Mouse (Mus musculus) right cerebral cortex, postnatal 10 days (tissue): ENCODE results near the gene Fkbp14.

ENCODE experiments used
- DNase-seq, 2 experiments: peaks; one replicate each; pipeline ENCODE4 v3.0.0; 2021; ENCODE audit warnings: low spot score in 2 of 2

The Fkbp14 gene

GRCm38 (mm10) chr6:54597208-54597607, at the start of gene Fkbp14:
Fkbp14 (minus strand) TSS chr6:54597308.
- DNase-seq, result no peak

GRCm38 (mm10) chr6:54643181-54643580, 46.1 kb upstream of the Fkbp14 start:
- no peak for DNase-seq

GRCm38 (mm10) chr6:54641953-54642352, 44.8 kb upstream of the Fkbp14 start:
- DNase-seq, result peak; percentile 39 to 69

GRCm38 (mm10) chr6:54639877-54640276, 42.8 kb upstream of the Fkbp14 start:
- no peak for DNase-seq

GRCm38 (mm10) chr6:54631462-54631861, 34.4 kb upstream of the Fkbp14 start:
- DNase-seq, result peak in 1 of 2 experiments; percentile 43

GRCm38 (mm10) chr6:54629734-54630133, 32.6 kb upstream of the Fkbp14 start:
- DNase-seq, result peak in 1 of 2 experiments; percentile 37

GRCm38 (mm10) chr6:54628381-54628780, 31.3 kb upstream of the Fkbp14 start:
- no peak for DNase-seq

DNA sequence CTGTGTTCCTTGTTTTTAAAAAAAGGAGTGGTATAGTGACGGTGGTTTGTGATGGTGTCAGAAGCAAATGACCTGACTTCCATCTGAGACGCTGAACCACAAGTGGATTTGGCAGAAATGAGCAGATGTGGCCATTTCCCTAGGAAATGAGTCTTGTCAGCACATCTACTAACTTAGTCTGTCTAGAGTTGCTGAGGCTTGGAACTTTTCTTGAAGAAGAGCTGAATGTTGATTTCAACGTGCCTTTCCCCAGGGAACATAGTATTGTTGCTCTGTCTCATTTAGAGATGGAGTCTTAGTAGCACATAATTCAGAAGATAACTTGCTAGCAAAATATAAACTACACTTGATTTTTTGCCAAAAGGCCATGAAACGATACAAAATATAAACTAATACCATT, 23.2 kb upstream of the Fkbp14 start:
- DNase-seq, result no peak

- DNase-seq, result no peak
These were observed 22.4 kb upstream of the Fkbp14 start for GRCm38 (mm10) chr6:54619530-54619929.

DNA sequence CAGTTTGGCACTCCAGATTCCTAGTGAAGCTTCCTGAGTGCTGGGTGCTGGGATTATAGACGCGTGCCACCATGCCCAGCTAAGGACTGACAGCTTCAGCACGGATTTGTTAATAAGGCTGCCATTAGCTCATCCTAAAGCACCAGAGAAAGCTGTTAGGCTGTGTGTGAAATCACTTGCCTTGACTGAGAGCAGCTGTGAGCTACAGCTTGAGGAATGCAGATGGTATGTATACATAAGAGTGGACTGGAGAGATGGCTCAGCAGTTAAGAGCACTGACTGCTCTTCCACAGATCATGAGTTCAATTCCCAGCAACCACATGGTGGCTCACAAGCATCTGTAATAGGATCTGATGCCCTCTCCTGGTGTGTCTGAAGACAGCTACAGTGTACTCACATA, 20.3 kb upstream of the Fkbp14 start:
- DNase-seq, result no peak

- DNase-seq, result no peak
These were observed 9.1 kb upstream of the Fkbp14 start for GRCm38 (mm10) chr6:54606241-54606640.

DNA sequence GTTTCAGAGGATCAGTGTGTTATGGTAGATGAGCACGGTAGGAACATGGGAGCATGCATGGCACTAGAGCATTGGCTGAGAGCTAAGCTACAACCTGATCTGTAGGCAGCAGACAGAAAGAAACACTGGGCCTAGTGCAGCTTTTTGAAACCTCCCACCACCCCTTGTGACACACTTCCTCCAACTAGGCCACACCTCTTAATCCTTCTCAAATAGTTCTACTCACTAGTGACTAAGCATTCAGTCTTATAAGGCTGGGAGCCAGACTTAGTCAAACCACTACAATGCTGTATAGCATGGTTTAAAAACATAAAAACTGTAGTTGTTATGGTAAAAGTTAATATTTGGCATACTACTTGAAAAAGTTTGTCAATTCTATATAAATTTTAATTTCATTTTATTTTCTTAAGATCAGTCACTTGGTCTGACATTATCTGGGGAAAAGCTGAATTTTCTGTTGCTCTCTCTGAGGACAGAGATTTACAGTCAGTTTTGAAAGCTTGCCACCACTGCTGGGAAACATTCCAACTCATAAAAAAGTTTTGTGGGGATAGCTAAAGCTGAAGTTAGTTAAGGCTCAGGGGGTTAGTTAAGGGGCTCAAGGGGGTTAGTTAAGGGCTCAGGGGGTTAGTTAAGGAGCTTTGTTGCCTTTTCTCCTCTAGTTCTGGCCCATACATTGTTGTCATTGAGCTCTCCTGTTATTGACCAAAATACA, 7.0 kb upstream of the Fkbp14 start:
- no peak for DNase-seq

DNA sequence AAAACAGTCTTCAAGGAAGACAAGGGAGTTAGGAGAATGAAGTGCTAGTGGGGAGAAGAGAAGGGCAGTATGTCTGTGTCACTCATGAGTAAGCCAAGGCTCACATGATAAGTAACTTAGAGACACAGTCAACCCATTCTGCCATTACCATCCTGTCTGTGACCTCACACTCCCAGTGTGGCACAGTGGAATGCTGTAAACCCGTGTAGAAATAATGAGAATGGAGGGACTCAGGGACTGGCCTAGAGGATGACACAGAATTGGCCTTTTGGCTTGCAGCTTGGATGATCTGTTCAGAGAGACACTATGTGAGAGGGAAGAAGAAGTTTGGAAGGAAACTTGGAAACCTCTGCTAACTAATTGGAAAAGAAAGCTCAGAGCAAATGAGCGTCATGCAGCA, 5.8 kb upstream of the Fkbp14 start:
- DNase-seq, result no peak

DNA sequence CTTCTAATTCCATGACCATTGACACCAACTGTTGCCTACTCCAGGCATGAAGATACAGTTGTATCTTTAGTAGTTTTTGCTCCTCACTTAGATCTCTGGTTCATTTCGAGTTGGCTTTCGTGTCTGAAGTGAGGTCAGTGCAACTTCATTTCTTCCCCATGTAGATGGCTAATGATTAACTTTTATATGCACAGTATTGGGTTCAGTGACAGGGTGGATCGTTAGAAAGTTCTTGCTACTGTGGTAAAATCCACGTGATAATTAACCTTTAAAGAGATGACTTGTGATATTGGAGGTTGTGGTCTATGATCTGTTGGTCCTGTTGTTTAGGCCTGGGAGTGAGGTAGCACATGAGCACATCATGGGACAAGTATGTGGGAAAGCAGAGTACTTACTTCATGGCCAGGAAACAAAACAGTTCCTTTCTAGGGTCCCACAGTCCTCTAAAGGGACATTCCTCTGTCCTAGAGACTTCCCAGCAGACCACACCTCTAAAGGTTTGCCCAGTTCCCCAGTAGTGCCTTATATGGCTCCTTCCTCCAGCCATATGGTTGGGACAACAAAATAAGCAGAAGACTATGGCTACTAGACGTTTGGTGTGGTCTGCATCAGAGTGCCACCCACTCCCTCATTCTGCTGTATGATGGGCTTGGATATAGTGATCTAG, 3.7 kb upstream of the Fkbp14 start:
- DNase-seq, result no peak

- DNase-seq, result no peak
These were observed 603 bp upstream of the Fkbp14 start for GRCm38 (mm10) chr6:54597711-54598110.

DNA sequence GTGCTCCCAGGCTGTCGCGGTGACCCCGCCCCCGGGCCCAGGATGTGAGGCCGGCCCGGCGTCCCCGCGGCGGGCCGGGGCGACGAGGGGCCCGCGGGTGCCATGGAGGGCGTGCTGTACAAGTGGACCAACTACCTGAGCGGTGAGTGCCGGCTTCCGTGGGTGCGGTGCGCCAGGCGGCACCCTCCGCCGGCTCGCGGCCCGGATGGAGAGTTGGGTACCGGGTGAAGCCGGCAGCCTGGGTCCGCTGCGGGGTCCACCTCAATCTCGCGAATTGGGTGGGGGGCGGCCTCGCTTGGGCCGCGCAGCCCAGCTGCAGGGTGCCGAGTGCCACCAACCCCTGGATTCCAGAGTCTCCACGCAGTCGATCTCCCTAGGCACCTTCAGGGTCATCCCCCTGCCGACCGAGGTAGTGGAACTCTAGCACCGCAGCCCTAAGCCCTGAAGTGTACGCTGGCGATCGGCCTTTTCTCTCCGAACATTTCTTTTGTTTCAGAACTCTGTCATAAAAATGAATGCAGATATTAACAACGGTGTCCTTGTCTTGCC, 1.7 kb downstream of the Fkbp14 start:
- peak in 1 of 2 experiments; percentile 27 for DNase-seq

DNA sequence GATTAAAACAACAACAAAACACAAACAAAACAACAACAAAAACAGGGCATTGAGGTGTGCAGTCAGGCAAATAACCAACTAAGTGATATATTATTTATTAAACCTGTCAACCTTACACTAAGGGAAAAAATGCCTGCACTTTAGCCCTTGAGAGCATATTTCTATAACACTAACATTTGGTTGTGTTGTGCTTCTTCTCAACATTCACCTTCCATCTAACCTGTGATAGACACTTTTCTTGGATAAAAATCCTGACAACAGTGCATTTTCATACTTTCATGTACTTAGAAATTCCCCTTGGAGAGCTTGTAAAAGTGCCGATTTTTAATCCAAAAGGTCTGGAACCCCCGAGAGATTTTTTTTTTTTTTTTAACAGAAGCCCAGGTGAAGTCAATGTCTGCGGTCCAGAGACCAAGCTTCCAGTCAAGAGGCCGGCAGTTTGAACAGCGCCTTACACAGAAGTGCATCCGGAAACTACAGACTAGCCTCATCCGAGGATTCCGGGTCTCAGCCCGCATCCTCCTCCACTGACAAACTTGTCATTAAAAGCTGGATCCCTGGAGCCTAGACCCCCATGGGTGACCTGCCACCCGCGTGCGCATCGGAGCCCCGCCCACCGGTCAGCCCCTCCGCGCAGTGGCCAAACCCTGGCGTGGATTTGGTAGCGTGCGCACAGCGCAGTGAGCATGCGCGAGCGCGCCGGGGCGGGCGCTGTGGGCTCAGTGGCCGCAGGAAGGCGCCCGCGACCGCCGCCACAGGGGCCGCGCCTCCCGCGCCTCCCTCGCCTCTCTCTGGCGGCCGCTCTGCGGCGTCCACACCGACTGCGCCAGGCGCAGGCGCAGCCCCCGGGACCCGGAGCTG, 2.4 kb downstream of the Fkbp14 start, which contains the start of gene Plekha8:
Gene Plekha8 (plus strand): TSS at position 643 of the 861 bp plus-strand sequence.
- peak; percentile 94 for DNase-seq

GRCm38 (mm10) chr6:54593766-54594468, 3.2 kb downstream of the Fkbp14 start:
- no peak for DNase-seq

DNA sequence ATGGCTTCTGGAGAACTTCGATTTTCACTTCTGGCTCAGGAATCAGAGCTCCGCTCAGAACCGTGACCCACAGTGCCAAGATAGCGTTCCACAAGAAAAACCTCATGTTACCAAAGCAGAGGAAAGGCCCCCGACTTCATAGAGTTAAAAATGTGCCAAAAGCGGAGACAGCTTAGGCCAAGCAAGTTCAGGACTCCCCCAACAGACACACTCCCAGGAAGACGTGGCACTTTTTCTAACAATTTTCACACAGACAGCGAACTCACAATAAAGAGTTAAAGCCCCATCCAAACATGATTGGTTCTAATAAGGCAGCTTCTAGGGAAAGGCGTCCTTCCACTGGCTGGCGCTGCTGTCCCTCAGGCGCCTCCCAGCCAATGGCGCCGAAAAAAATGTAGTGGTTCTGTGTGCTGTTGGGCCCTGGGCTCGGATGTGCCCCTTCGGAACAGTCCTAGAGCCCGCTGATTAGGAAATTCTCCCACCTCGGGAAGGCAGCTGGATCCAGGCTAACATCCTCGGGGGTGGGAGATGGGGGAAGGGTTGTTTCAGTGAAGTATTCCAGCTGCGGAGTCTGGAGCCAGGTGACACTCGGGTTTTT, 4.1 kb downstream of the Fkbp14 start:
- DNase-seq, result peak; percentile 98

DNA sequence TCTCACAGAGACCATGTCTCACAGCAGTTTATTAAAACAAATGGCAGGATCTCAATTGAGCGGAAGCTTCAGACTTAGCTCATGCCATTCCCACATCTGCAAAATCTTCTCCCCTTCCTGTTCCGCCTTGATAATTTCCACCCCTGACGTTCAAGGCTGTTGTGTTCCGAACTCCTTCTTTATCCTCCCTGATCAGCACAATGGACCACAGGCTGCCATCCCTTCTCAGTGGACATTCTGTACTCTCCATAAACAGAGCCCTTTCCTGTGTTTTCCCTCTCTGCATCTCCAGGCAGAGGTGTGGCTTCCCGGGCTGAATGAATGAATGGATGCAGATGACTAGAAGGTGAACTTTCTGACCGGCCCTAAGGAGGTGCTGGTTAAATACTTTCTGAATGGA, 5.3 kb downstream of the Fkbp14 start:
- no peak for DNase-seq

- no peak for DNase-seq
These were observed 6.4 kb downstream of the Fkbp14 start for GRCm38 (mm10) chr6:54590691-54591090.
